ENCODE assay signal across 17 mouse cellular contexts in the genomic region with DNA sequence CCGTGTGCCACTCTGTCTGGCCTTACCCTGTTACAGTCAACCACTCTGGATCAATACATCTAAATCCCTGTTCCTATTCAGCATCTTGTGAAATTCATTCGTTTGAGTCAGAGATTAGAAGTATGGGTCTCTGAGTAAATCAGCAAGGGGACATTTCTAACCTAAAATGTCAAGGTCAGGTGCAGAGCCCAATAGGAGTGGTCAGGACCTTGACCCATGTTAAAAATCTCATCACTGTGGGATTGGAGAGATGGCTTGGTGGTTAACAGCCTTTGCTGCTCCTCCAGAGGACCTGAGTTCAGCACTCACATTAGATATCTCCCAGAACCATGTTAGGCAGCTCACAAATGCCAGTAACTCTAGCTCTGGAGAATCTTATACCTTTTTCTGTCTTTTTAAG.
"Had no signal": no experiment of that assay in that cellular context is flagged by ENCODE, and none has a peak within 500 bp of the region (broad histone marks: within the 10 kb centered on the region; RNA-seq: fewer than 3 reads in every experiment).

No protein-coding gene starts in this region.

- H3K27ac ChIP-seq: macrophage; midbrain, embryonic 12.5 days; midbrain, embryonic 15.5 days; neural tube, embryonic 12.5 days; stomach, embryonic 15.5 days; stomach, postnatal 0 days had no signal

- ATAC-seq: liver, postnatal 0 days; lung, postnatal 0 days; midbrain, embryonic 15.5 days had no signal

- H3K9ac ChIP-seq: liver, postnatal 0 days; lung, embryonic 15.5 days; midbrain, embryonic 12.5 days; midbrain, embryonic 15.5 days; neural tube, embryonic 12.5 days; stomach, embryonic 15.5 days had no signal

- H3K4me3 ChIP-seq: lung, embryonic 15.5 days; megakaryocyte, embryonic 14.5 days; midbrain, embryonic 12.5 days; midbrain, embryonic 15.5 days; neural tube, embryonic 12.5 days; stomach, embryonic 15.5 days had no signal

- H3K9me3 ChIP-seq: lung, embryonic 15.5 days; megakaryocyte, embryonic 14.5 days; midbrain, embryonic 12.5 days; midbrain, embryonic 15.5 days; neural tube, embryonic 12.5 days; stomach, embryonic 15.5 days had no signal

- H3K27me3 ChIP-seq: lung, embryonic 15.5 days; midbrain, embryonic 15.5 days; neural tube, embryonic 12.5 days; stomach, embryonic 15.5 days had no signal

- H3K36me3 ChIP-seq: lung, embryonic 15.5 days; midbrain, embryonic 12.5 days; midbrain, embryonic 15.5 days; neural tube, embryonic 12.5 days; stomach, embryonic 15.5 days had no signal

- DNase-seq: liver, postnatal 0 days; lung, adult 2 months; lung, postnatal 14 days; lung, postnatal 36 days; right cerebral cortex, postnatal 14 days; thymus, adult 2 months; thymus, postnatal 25 days; thymus, postnatal 4 days had no signal

- H3K4me2 ChIP-seq: midbrain, embryonic 12.5 days; midbrain, embryonic 15.5 days; neural tube, embryonic 12.5 days; stomach, embryonic 15.5 days had no signal
